Mouse (Mus musculus) ES-Bruce4 (cell line): Measurements from ENCODE around the gene Cdc42.

Experiments
- CTCF ChIP-seq: IDR thresholded peaks from one replicate; pipeline ENCODE4 v1.8.1; 2011; ENCODE audit warnings: low read depth, low read length
- POLR2A ChIP-seq: IDR thresholded peaks from one replicate; pipeline ENCODE4 v1.8.1; 2011; ENCODE audit warnings: low read length; ENCODE audit not compliant: insufficient read depth

GRCm38 (mm10) chr4:137306577-137306888 is 51.0 kb downstream of the Cdc42 start:
- TF ChIP-seq CTCF, result no peak
- TF ChIP-seq POLR2A, result no peak
